Mouse (Mus musculus): ENCODE data around the gene Gm3149. TPM values are rescaled to one million over a fixed set of nuclear protein-coding genes. Genes with fewer than 3 reads are reported as not detected.

The Gm3149 gene
- not detected in 2 replicates for polyA plus RNA-seq (2015; fragmentation: Nextera tagmentation; extraction: Ambion mirVana)

GRCm38 (mm10) chr14:4316983-4317382, at the start of gene Gm3149:
TSS of gene Gm3149 (plus strand) at chr14:4317283.

GRCm38 (mm10) chr14:4334476-4335080, 17.5 kb downstream of the Gm3149 start, which contains the start of gene 2610042L04Rik:
TSS of gene 2610042L04Rik (plus strand) at chr14:4334763.

Other genes starting within 250 kb of the Gm3149 start
- gene Gm3115, start 233.2 kb upstream of the Gm3149 start, polyA plus RNA-seq (2015; fragmentation: Nextera tagmentation; extraction: Ambion mirVana) = not detected in 2 replicates
- gene Gm8108, start 206.8 kb upstream of the Gm3149 start, polyA plus RNA-seq (2015; fragmentation: Nextera tagmentation; extraction: Ambion mirVana) = 0.21 TPM in 1 of 2 replicates, not detected in the other
- gene Gm3127, start 152.3 kb upstream of the Gm3149 start, polyA plus RNA-seq (2015; fragmentation: Nextera tagmentation; extraction: Ambion mirVana) = not detected in 2 replicates
- gene Gm2974, start 134.7 kb upstream of the Gm3149 start, polyA plus RNA-seq (2015; fragmentation: Nextera tagmentation; extraction: Ambion mirVana) = 0.12 and 0.17 TPM in 2 replicates
- not detected in 2 replicates for gene Gm3138, start 67.7 kb upstream of the Gm3149 start, polyA plus RNA-seq (2015; fragmentation: Nextera tagmentation; extraction: Ambion mirVana)
- 0.17 and 0.19 TPM in 2 replicates for gene 2610042L04Rik, start 17.5 kb downstream of the Gm3149 start, polyA plus RNA-seq (2015; fragmentation: Nextera tagmentation; extraction: Ambion mirVana)
- not detected in 2 replicates for gene Gm3159, start 80.2 kb downstream of the Gm3149 start, polyA plus RNA-seq (2015; fragmentation: Nextera tagmentation; extraction: Ambion mirVana)
- not detected in 2 replicates for gene Gm3164, start 98.2 kb downstream of the Gm3149 start, polyA plus RNA-seq (2015; fragmentation: Nextera tagmentation; extraction: Ambion mirVana)
- not detected in 2 replicates for gene Gm3173, start 113.7 kb downstream of the Gm3149 start, polyA plus RNA-seq (2015; fragmentation: Nextera tagmentation; extraction: Ambion mirVana)
- not detected in 2 replicates for gene Gm3182, start 164.5 kb downstream of the Gm3149 start, polyA plus RNA-seq (2015; fragmentation: Nextera tagmentation; extraction: Ambion mirVana)
- gene Gm3047, start 238.1 kb downstream of the Gm3149 start, polyA plus RNA-seq (2015; fragmentation: Nextera tagmentation; extraction: Ambion mirVana) = not detected in 2 replicates